Mouse (Mus musculus): Measurements from ENCODE around the gene Dpm3.

DNA sequence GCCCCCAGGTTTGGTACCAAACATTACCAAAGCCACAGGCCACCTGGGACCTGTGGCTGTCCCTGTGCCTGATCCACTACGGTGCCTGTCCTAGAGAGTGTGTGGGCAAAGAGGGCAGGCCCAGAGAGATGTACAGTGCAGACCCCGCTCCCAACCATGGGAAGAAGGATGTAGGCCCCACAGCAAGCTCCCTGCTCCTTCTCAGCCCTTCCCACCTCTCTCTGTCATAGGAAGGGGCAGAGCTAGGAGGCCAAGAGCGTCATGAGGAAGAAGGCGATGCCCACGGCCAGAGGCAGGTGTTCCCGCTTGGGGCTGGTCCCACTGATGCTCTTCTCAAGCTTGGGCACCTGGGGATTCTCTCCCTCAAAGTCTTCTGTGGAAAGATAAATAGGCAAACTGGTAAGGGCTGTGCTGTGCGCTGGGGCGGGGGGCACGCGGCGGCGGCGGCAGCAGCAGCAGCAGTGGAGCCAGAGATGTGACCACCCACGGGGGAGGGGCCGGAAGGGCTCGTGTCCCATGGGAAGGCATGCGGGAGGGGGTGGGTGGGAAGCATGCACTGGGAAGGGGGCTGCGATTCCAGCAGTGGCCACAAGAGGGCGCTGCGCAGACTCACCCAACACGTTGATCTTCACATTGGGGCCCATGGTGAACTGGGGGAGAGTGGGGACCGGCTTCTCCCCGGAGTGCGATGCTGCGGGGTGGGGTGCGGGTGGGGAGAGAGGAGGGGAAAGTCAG lies 56.2 kb downstream of the Dpm3 start:
- peak; percentile 45 for TF ChIP-seq POLR2A (IDR thresholded peaks at IDR 0.05; ENCODE audit: insufficient read length, low read depth)
- no peak for TF ChIP-seq TCF12 (IDR thresholded peaks at IDR 0.05; ENCODE audit: insufficient read depth, poor library complexity, severe bottlenecking)
- no peak for TF ChIP-seq CEBPB (IDR thresholded peaks at IDR 0.05; ENCODE audit: insufficient read depth, poor library complexity, severe bottlenecking)
- no peak for TF ChIP-seq MAX (IDR thresholded peaks at IDR 0.05; ENCODE audit: low read depth)
- TF ChIP-seq MYOD1 (IDR thresholded peaks at IDR 0.05; ENCODE audit: control insufficient read depth in 1 of 3, insufficient read length in 2 of 3, low read depth in 2 of 3): no peak
- no peak for TF ChIP-seq E2F4 (IDR thresholded peaks at IDR 0.05; ENCODE audit: insufficient read depth)
- TF ChIP-seq REST (IDR thresholded peaks at IDR 0.05; ENCODE audit: insufficient read depth, insufficient read length): no peak
